Mouse (Mus musculus): ENCODE data around the gene Esrrg. TPM values are rescaled to one million over a fixed set of nuclear protein-coding genes. Genes with fewer than 3 reads are reported as not detected.

Esrrg gene
- polyA plus RNA-seq, 1 experiment from 2014 or later = 2.2 TPM

DNA sequence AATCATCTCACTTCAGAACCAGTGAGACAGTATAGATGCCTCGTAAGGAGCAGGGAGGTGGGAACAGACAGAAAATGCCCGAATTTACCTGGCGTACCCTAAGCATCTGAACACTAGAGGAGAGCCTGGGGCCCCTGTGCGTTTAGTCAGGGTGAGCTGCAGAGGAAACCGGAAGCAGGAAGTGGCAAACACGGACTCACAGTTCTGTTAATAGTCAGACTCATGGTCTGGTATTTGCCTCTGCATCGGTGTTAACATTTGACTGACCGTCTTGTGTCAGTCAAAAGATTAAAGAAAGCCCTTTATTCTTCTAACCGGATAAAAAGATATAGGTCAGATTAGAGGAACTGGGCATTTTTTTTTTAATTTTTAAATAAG lies 367.8 kb downstream of the Esrrg start:
- 82% methylated on average over 9 of the region's 9 CpGs for WGBS
- H3K36me3 ChIP-seq = no peaks in the 10 kb centered on the region

DNA sequence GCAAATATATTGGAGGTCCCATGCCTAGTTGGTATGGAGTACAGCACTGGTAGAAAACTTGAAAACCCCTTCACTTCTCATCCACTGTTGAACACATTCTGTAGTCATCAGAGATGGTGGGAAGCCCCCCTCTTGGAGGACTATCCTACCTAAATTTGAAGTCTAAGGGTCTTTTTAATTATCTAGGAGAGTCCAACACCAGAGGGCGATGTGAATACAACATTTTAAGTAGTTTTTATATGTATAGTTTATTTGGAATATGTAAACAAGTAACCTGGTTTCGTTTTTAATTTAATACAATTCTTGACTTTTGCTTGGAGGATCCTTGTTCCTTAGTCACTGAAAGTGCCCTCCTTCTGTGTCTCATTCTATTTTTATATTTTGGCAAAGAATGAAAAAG lies 372.4 kb downstream of the Esrrg start:
- Histone ChIP-seq H3K36me3 (no peaks in the 10 kb centered on the region), H3K27ac (no peak overlapping the region), H3K9me3 (replicated peaks) (no peaks in the 10 kb centered on the region), H3K4me3 (no peak overlapping the region), H3K4me1 (no peaks in the 10 kb centered on the region; the same call in 1 of the 2 replicates), H3K27me3 (ENCODE audit: low read depth, poor library complexity, severe bottlenecking) (no peaks in the 10 kb centered on the region)
- WGBS = 79% methylated on average over 2 of the region's 2 CpGs
- DNase-seq (ENCODE audit: low spot score) = no peak

More for the DNA sequence above, 367.8 kb downstream of the Esrrg start:
- Histone ChIP-seq H3K4me1 (no peaks in the 10 kb centered on the region), H3K4me3 (no peak overlapping the region), H3K9me3 (replicated peaks) (no peaks in the 10 kb centered on the region), H3K27me3 (ENCODE audit: low read depth, poor library complexity, severe bottlenecking) (no peaks in the 10 kb centered on the region), H3K27ac (no peak overlapping the region)
- DNase-seq (ENCODE audit: low spot score) = no peak

DNA sequence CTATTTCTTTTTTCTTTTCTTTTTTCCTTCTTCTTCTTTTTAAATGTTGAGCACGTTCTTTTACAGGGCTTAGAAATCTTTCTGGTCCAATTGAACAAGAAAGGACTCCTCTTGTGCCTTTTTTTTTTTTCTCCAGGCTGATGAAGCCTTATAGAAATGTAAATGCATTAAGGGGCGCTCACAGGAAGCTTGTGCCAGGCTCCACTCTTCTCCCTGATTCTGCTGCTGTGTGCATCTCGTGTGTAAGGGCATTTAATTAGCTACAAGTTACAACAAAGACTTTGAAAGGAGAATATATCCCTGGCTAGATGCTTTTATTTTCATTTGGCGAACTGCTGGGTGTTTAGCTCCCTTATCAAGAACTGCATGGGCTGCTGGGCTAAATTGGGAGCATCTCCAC lies 374.6 kb downstream of the Esrrg start:
- H3K4me1 ChIP-seq = no peaks in the 10 kb centered on the region; the same call in 1 of the 2 replicates
- no peak overlapping the region for H3K4me3 ChIP-seq
- no peak for DNase-seq (ENCODE audit: low spot score)
- H3K27me3 ChIP-seq (ENCODE audit: low read depth, poor library complexity, severe bottlenecking) = no peaks in the 10 kb centered on the region
- H3K9me3 ChIP-seq (replicated peaks) = no peaks in the 10 kb centered on the region
- no peaks in the 10 kb centered on the region for H3K36me3 ChIP-seq
- H3K27ac ChIP-seq = no peak overlapping the region
- WGBS = 52% methylated on average over 4 of the region's 4 CpGs

DNA sequence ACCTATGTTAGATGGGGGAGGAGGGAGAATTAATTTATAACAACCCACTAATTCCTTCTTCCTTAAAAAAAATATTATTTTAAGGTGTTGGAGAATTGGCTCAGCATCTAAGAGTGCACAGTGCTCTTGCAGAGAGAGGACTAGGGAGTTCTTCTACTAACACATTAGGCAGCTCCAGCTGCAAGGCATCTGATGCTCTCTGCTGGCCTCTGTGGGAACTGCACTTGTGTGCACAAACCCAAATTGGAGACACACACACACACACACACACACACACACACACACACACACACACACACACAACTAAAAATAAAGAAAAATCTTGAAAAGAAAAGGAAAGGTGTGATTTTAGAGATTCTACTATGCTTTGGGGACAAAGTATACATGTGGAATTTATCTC lies 381.6 kb downstream of the Esrrg start:
- peaks cover 9% of the 10 kb centered on the region for H3K27me3 ChIP-seq (ENCODE audit: low read depth, poor library complexity, severe bottlenecking)
- no peak for DNase-seq (ENCODE audit: low spot score)
- H3K4me1 ChIP-seq = no peaks in the 10 kb centered on the region
- no peak overlapping the region for H3K4me3 ChIP-seq
- no peaks in the 10 kb centered on the region for H3K9me3 ChIP-seq (replicated peaks)
- no peak overlapping the region for H3K27ac ChIP-seq
- no peaks in the 10 kb centered on the region for H3K36me3 ChIP-seq

DNA sequence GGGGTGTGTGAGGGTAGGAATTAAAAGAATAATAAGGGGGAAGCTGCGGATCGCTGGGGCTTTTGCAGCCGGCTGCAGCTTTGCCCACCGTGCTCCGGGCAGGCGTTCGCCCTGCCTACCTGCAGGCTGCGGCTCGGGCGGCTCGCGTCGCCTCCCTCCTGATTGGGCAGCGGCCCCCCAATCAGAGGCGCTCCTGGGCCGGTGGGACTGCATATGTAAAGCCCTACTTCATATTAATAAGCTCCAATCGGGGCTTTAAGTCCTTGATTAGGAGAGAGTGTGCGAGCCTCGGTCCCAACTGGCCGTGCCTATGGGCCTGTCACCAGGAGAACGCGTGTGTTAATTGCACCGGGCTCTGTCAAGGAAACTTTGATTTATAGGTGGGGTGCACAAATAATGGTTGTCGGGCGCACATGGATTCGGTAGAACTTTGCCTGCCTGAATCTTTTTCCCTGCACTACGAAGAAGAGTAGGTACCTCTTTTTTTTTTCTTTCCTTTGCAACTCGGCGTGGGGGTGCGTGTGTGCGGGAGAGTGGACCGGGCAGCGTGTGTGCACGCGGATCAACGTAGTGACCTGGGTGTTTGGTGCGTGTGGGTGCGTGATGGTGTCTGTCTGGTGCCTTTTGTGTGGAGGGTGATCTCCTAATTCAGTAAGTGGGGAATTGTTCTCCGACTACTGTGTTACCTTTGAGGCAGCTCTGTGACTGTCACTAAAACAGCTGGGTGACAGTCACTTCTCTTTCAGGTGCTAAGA lies 389.2 kb downstream of the Esrrg start:
- Histone ChIP-seq H3K4me3 (peak overlapping the region; percentile 55), H3K27ac (no peak overlapping the region), H3K4me1 (peaks cover 7% of the 10 kb centered on the region), H3K36me3 (no peaks in the 10 kb centered on the region), H3K27me3 (ENCODE audit: low read depth, poor library complexity, severe bottlenecking) (peaks cover 23% of the 10 kb centered on the region), H3K9me3 (replicated peaks) (no peaks in the 10 kb centered on the region)
- peak; percentile 86 for DNase-seq (ENCODE audit: low spot score)
- WGBS = under 1% methylated on average over 39 of the region's 39 CpGs

DNA sequence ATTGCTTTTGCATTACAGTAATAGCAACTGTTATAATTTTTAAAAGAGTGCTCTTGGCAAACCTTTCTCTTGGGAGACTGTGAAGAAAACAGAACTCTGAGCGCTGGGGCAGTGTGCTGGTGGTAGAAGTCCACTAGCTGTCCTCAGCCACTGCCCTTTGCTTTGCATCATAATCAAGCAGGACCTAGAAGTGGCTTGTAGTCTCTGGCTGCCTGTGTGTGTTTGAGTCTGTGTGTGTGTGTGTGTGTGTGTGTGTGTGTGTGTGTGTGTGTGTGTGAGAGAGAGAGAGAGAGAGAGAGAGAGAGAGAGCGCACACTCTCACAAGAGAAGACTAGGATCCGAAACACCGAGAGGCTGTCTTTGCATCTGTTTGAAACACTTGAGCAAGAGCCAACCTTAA lies 390.5 kb downstream of the Esrrg start:
- no peaks in the 10 kb centered on the region for H3K9me3 ChIP-seq (replicated peaks)

DNA sequence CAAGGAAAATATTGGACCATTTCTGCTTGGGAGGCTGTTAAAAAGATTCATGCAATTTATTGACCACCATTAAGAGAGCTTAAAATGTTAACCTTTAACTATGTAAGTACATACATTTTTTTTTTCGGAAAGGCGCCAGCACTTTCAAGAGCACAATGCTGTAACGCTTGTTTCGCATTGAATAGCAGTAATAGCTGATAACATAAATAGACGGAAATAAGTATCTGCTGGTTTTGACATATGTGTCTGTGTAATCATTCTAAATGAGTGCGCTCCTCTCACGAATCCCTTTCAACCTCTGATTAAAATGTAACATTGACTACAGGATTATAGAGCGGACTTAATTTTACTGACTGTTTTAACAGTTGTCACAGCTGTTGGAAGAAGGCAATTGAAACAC lies 391.6 kb downstream of the Esrrg start:
- Histone ChIP-seq H3K36me3 (no peaks in the 10 kb centered on the region), H3K9me3 (replicated peaks) (no peaks in the 10 kb centered on the region), H3K27ac (no peak overlapping the region), H3K4me3 (no peak overlapping the region), H3K4me1 (peaks cover 13% of the 10 kb centered on the region), H3K27me3 (ENCODE audit: low read depth, poor library complexity, severe bottlenecking) (peaks cover 15% of the 10 kb centered on the region; the same call in 1 of the 2 replicates)
- 83% methylated on average over 8 of the region's 8 CpGs for WGBS
- DNase-seq (ENCODE audit: low spot score) = no peak

More for the DNA sequence above, 390.5 kb downstream of the Esrrg start:
- Histone ChIP-seq H3K4me1 (peaks cover 7% of the 10 kb centered on the region), H3K36me3 (no peaks in the 10 kb centered on the region), H3K27me3 (ENCODE audit: low read depth, poor library complexity, severe bottlenecking) (peaks cover 23% of the 10 kb centered on the region), H3K4me3 (no peak overlapping the region), H3K27ac (no peak overlapping the region)
- WGBS = 85% methylated on average over 4 of the region's 4 CpGs
- no peak for DNase-seq (ENCODE audit: low spot score)

DNA sequence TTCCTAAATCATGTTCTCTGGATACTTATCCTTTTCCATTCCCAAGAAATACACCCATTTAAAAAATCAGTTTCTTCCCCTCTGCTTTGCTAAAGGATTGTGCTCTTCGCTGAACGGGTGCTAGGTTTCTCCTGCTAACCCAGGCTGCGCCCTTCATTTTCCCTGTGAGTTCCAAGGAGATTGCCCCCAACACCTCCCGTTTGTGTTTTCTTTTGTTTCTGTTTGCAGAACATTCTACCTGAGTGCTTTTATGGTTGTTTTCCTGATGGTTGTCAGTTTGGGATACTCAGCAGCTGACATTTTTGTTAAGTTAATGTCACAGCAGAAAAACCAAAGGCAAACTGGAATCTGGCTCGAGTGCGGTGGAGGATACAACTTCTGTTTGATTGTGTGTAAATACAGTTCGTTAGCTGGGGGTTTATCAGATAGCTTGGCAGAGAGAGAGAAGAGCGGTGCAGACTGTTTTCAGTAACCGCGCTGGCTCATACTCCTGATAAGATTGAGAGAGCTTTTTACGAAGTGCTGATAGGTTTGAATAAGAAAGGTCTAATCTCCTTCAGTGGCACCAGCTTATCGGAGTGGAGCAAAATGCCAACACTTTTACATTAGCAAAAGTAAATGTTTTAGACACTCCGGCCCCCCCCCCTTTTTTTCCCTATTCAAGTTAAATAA lies 398.4 kb downstream of the Esrrg start:
- Histone ChIP-seq H3K27ac (no peak overlapping the region), H3K27me3 (ENCODE audit: low read depth, poor library complexity, severe bottlenecking) (peaks cover 12% of the 10 kb centered on the region; the same call in 1 of the 2 replicates), H3K4me1 (peaks cover 33% of the 10 kb centered on the region), H3K36me3 (no peaks in the 10 kb centered on the region), H3K4me3 (no peak overlapping the region), H3K9me3 (replicated peaks) (no peaks in the 10 kb centered on the region)
- DNase-seq (ENCODE audit: low spot score) = no peak
- WGBS = 75% methylated on average over 13 of the region's 13 CpGs

DNA sequence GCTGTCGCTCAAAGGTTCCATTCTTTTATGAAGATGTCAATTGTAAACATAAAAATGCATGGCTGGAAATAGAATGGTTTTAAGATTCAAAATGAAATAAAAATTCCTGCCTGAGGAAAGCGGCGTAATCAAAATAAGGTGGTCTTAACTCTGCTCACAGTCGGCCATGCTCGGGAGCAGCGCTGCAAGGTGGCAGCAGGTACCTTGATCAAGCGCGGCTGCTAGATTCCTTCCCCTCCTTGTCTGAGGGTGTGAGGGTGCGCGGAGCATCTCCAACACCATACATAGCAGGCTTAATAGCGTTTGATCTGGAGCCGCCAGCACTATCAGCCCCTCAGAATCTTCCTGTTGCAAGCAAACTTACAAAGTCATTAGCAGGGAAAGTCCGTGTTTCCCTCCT lies 399.9 kb downstream of the Esrrg start:
- Histone ChIP-seq H3K9me3 (replicated peaks) (no peaks in the 10 kb centered on the region), H3K27me3 (ENCODE audit: low read depth, poor library complexity, severe bottlenecking) (peaks cover 12% of the 10 kb centered on the region; the same call in 1 of the 2 replicates), H3K4me1 (peaks cover 33% of the 10 kb centered on the region), H3K36me3 (no peaks in the 10 kb centered on the region), H3K27ac (no peak overlapping the region), H3K4me3 (no peak overlapping the region)
- no peak for DNase-seq (ENCODE audit: low spot score)
- WGBS = 63% methylated on average over 13 of the region's 13 CpGs

DNA sequence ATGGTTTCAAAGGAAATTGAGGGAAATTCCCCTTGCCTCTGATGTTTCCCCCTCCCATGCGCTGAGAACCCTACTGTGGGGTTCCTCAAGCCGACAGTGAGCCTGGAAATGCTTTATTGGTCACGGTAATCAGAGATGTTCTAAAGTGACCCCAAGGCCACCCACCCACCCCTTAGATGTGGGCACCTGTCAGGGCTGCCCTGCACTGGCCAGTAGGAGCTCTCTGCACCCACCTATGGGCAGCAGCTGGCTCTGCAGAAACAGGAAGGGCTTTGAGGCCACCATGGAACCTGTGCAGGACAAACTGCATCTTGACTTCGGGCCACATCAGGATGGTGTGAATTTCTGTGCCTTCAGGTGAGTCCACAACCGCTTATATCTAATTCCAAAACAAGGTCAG lies 401.3 kb downstream of the Esrrg start:
- H3K27ac ChIP-seq = no peak overlapping the region
- H3K9me3 ChIP-seq (replicated peaks) = no peaks in the 10 kb centered on the region
- H3K4me1 ChIP-seq = peaks cover 30% of the 10 kb centered on the region
- DNase-seq (ENCODE audit: low spot score) = no peak
- peaks cover 12% of the 10 kb centered on the region; the same call in 1 of the 2 replicates for H3K27me3 ChIP-seq (ENCODE audit: low read depth, poor library complexity, severe bottlenecking)
- H3K4me3 ChIP-seq = no peak overlapping the region
- H3K36me3 ChIP-seq = no peaks in the 10 kb centered on the region
- WGBS = 72% methylated on average over 5 of the region's 5 CpGs

DNA sequence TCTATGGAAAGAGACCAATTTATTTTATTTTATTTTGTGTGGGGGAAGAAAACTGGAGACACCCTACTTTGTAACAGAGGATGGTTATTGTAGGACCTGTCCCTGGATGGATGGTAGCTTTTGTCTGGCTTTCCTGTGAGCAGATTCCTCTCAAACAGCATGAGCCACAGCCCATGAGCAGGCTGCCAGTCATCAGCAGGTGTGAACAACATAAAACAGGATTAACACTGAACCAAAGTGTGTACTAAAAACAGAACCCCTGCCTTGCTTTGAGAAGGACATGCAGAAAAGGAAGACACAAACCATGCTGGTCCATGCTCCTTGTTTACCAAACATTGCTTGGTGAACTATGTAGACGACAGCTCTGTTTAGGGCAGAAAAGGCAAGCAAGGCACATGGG lies 402.3 kb downstream of the Esrrg start:
- no peak overlapping the region for H3K27ac ChIP-seq
- H3K4me1 ChIP-seq = peaks cover 28% of the 10 kb centered on the region
- H3K36me3 ChIP-seq = no peaks in the 10 kb centered on the region
- no peak for DNase-seq (ENCODE audit: low spot score)
- no peaks in the 10 kb centered on the region for H3K9me3 ChIP-seq (replicated peaks)
- WGBS = 52% methylated on average over 1 of the region's 1 CpGs
- H3K27me3 ChIP-seq (ENCODE audit: low read depth, poor library complexity, severe bottlenecking) = peaks cover 9% of the 10 kb centered on the region; the same call in 1 of the 2 replicates
- no peak overlapping the region for H3K4me3 ChIP-seq

DNA sequence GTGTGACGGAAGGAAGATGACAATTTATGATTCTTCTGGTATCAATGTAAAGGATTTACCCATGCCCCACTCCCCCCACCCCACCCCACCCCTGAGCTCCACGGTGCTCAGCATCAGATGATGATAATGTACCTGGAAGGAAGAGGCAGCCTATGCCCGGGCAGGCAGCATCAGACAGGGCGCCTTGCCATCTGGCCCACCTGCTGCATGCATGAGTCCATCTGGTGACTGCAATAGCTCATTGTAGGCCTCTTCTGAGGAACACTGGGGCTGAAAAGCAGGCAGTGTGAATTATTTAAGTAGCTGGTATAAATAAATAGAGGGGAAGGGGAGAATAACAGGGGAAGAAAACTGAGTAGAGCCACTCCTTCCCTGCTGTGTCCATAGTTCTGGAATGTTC lies 405.8 kb downstream of the Esrrg start:
- Histone ChIP-seq H3K27me3 (ENCODE audit: low read depth, poor library complexity, severe bottlenecking) (peaks cover 3% of the 10 kb centered on the region; the same call in 1 of the 2 replicates), H3K27ac (no peak overlapping the region), H3K4me1 (peaks cover 23% of the 10 kb centered on the region), H3K4me3 (no peak overlapping the region), H3K36me3 (no peaks in the 10 kb centered on the region), H3K9me3 (replicated peaks) (no peaks in the 10 kb centered on the region)
- WGBS = 76% methylated on average over 4 of the region's 4 CpGs
- DNase-seq (ENCODE audit: low spot score) = no peak
